Mouse (Mus musculus): ENCODE measurements around the gene Ldb2. TPM values are rescaled to one million over a fixed set of nuclear protein-coding genes. Genes with fewer than 3 reads are reported as not detected.

Ldb2 gene
- polyA plus RNA-seq, 1 experiment = not detected

DNA sequence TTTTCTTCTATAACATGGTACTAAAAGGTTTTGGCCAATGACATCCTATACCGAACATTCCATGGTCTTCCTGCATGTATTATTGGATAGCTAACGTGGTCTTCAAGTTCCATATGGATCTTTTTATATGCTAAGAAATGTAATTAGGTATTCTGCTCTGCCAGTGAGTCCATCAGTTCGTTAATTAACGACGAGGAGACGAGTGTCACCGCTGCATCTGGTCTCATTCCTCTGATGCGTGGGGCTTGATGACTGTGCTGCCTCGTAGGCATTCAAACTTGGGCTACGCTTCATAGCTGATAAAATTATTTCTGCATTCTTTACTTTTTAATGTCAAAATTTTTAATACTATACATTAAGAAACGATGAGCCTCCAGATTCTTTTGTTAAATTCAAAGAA is 251.0 kb downstream of the Ldb2 start:
- Histone ChIP-seq H3K4me1 (ENCODE audit: control insufficient read depth) (no peaks in the 10 kb centered on the region), H3K4me3 (replicated peaks) (no peak overlapping the region), H3K36me3 (ENCODE audit: control insufficient read depth) (no peaks in the 10 kb centered on the region), H3K9me3 (ENCODE audit: control insufficient read depth, low read length) (no peaks in the 10 kb centered on the region), H3K27me3 (ENCODE audit: control insufficient read depth) (no peaks in the 10 kb centered on the region)
- TF ChIP-seq TAL1 (IDR thresholded peaks at IDR 0.05; ENCODE audit: low read length) (no peak), GATA1 (IDR thresholded peaks at IDR 0.05; ENCODE audit: low read length) (no peak)

- Histone ChIP-seq H3K36me3 (ENCODE audit: control insufficient read depth) (no peaks in the 10 kb centered on the region), H3K4me1 (ENCODE audit: control insufficient read depth) (no peaks in the 10 kb centered on the region), H3K4me3 (replicated peaks) (no peak overlapping the region), H3K9me3 (ENCODE audit: control insufficient read depth, low read length) (no peaks in the 10 kb centered on the region), H3K27me3 (ENCODE audit: control insufficient read depth) (no peaks in the 10 kb centered on the region)
- TF ChIP-seq TAL1 (IDR thresholded peaks at IDR 0.05; ENCODE audit: low read length) (no peak), GATA1 (IDR thresholded peaks at IDR 0.05; ENCODE audit: low read length) (no peak)
Observed at GRCm38 (mm10) chr5:44543472-44544132, 255.9 kb downstream of the Ldb2 start.

DNA sequence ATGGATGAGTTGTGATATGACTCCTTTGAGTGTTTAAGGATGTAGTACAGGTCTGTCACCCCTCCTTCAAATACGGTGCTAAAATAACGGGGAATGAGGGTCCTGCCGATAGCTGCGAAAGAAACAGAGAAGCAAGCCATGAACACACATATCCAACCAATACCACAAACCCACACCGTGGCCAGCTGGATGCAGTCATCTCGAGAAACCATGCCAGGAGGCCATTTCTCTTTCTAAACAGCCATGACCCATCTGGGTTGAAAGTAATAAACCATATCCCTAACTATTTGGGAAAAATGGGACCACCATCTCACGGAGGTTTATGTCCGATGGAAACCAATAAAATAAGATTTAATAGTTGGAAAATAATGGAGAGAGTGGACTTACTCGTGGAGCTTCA is 257.7 kb downstream of the Ldb2 start:
- no peaks in the 10 kb centered on the region for H3K4me1 ChIP-seq (ENCODE audit: control insufficient read depth)
- H3K4me3 ChIP-seq (replicated peaks) = no peak overlapping the region
- H3K27me3 ChIP-seq (ENCODE audit: control insufficient read depth) = no peaks in the 10 kb centered on the region
- H3K9me3 ChIP-seq (ENCODE audit: control insufficient read depth, low read length) = no peaks in the 10 kb centered on the region
- H3K36me3 ChIP-seq (ENCODE audit: control insufficient read depth) = no peaks in the 10 kb centered on the region
- TF ChIP-seq TAL1 (IDR thresholded peaks at IDR 0.05; ENCODE audit: low read length) (no peak), GATA1 (IDR thresholded peaks at IDR 0.05; ENCODE audit: low read length) (no peak)

DNA sequence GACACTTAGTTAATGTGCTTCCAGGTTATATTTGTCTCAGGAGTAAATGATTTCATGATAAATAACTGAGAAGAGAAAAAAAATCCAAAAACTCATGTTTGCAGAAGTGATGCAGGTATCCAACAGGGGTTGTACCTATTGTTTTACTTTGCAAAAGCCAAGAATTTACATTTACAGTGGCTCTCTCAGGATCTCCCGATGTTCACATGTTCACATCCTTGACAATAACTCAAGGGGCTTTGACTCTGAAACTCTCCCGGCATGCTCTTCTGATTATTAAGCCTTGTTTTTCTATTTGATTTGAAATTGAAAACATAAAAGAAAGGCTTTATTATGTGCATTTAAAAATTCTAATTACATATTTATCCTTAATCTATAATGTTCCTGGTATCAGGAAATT is 260.8 kb downstream of the Ldb2 start:
- TF ChIP-seq GATA1 (IDR thresholded peaks at IDR 0.05; ENCODE audit: low read length) (no peak), TAL1 (IDR thresholded peaks at IDR 0.05; ENCODE audit: low read length) (no peak)
- Histone ChIP-seq H3K4me1 (ENCODE audit: control insufficient read depth) (no peaks in the 10 kb centered on the region), H3K27me3 (ENCODE audit: control insufficient read depth) (no peaks in the 10 kb centered on the region), H3K4me3 (replicated peaks) (no peak overlapping the region), H3K36me3 (ENCODE audit: control insufficient read depth) (no peaks in the 10 kb centered on the region), H3K9me3 (ENCODE audit: control insufficient read depth, low read length) (no peaks in the 10 kb centered on the region)

DNA sequence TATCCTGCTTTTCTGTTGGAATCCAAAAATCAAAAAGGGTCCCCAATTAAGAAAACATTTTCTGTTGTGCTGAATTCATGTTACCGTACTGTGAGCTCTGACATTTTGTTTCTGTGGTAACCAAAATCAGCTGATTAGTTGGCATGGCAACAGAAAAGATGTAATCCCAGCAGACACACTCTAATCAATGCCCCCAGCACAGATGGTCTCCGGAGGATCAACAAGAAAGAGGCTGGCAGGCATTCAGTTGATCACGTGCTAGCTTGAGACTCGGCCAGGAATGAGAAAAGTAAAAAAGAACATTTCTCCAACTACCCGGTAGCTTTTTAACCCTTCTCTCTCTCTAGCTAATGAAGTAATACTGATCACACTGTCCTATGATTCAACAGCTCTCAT is 261.5 kb downstream of the Ldb2 start:
- Histone ChIP-seq H3K9me3 (ENCODE audit: control insufficient read depth, low read length) (no peaks in the 10 kb centered on the region), H3K4me3 (replicated peaks) (no peak overlapping the region), H3K27me3 (ENCODE audit: control insufficient read depth) (no peaks in the 10 kb centered on the region), H3K4me1 (ENCODE audit: control insufficient read depth) (no peaks in the 10 kb centered on the region), H3K36me3 (ENCODE audit: control insufficient read depth) (no peaks in the 10 kb centered on the region)
- TF ChIP-seq TAL1 (IDR thresholded peaks at IDR 0.05; ENCODE audit: low read length) (no peak), GATA1 (IDR thresholded peaks at IDR 0.05; ENCODE audit: low read length) (no peak)

DNA sequence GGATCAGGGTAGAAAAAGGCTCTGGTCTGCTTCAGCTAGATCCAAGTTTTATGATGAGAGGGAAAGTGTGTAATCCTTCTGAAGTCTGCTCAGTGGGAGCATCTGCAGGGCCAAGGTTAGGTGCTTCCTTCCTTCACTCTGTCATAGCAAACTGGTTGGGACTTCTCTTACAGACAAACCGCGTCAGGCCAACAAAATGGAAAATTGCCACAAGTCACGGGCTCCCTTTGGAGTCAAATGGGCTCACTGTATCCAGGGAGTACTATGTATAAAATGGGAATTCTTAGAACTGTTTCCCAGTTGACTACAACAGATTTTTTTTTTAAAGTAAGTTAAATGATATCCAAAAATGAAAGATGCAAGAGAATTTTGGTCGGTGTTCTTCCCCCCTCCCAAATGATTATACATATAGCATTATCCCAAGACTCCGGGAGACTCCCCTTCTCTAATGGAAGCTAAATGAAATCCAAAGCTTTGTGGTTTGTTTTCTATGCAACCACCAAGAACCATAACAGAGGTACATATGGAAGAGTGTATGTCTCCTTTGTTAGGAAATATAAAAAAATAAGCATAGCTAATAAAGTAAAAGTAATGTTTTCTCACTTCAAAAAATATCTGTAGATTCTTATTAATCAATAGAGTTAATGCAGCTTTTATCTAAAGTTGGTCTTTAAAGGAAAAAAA is 262.0 kb downstream of the Ldb2 start:
- Histone ChIP-seq H3K27me3 (ENCODE audit: control insufficient read depth) (no peaks in the 10 kb centered on the region), H3K36me3 (ENCODE audit: control insufficient read depth) (no peaks in the 10 kb centered on the region), H3K4me1 (ENCODE audit: control insufficient read depth) (no peaks in the 10 kb centered on the region), H3K4me3 (replicated peaks) (no peak overlapping the region), H3K9me3 (ENCODE audit: control insufficient read depth, low read length) (no peaks in the 10 kb centered on the region)
- no peak for TF ChIP-seq GATA1 (IDR thresholded peaks at IDR 0.05; ENCODE audit: low read length)

DNA sequence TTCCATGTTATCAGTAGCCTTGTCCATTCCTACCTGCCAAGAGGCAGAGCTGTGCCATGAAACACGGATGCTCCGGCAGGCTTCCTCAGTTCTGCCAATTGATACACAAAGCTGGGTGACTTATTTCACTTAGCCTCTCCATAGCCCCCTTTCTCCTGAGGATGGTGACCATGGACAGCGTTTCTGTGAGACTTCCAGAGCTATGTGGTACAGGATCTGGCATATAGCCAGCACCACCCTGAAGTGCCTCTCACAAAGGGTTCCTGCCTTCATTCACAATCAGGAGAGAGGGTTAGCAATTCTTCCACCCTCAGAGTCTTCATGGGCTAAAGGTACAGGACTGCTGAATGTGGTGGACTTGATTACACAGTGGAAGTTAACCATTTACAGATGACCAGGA is 270.0 kb downstream of the Ldb2 start:
- Histone ChIP-seq H3K4me1 (ENCODE audit: control insufficient read depth) (no peaks in the 10 kb centered on the region), H3K4me3 (replicated peaks) (no peak overlapping the region), H3K36me3 (ENCODE audit: control insufficient read depth) (no peaks in the 10 kb centered on the region), H3K9me3 (ENCODE audit: control insufficient read depth, low read length) (no peaks in the 10 kb centered on the region), H3K27me3 (ENCODE audit: control insufficient read depth) (no peaks in the 10 kb centered on the region)
- TF ChIP-seq TAL1 (IDR thresholded peaks at IDR 0.05; ENCODE audit: low read length) = no peak
- TF ChIP-seq GATA1 (IDR thresholded peaks at IDR 0.05; ENCODE audit: low read length) = no peak

DNA sequence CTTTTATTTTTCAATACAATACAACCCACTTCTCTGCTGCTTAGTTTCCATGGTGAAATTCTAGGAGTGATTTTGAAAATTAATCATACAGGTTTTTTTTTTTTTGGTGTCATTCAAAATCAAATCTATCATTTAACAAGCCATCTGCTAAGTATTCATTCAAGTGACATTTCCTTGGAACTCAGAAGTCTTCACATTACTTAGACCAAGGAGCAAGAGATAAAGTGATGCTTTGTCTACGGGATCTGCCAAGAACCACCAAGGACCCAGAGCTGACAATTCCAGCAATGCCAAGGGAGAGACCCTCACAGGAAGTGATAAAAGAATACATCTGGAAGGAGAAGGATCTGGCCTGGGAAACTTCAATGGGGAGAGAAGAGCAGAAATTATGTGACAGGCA is 270.5 kb downstream of the Ldb2 start:
- no peaks in the 10 kb centered on the region for H3K4me1 ChIP-seq (ENCODE audit: control insufficient read depth)
- H3K27me3 ChIP-seq (ENCODE audit: control insufficient read depth) = no peaks in the 10 kb centered on the region
- H3K36me3 ChIP-seq (ENCODE audit: control insufficient read depth) = no peaks in the 10 kb centered on the region
- H3K9me3 ChIP-seq (ENCODE audit: control insufficient read depth, low read length) = no peaks in the 10 kb centered on the region
- TF ChIP-seq GATA1 (IDR thresholded peaks at IDR 0.05; ENCODE audit: low read length) (no peak), TAL1 (IDR thresholded peaks at IDR 0.05; ENCODE audit: low read length) (no peak)
- H3K4me3 ChIP-seq (replicated peaks) = no peak overlapping the region

DNA sequence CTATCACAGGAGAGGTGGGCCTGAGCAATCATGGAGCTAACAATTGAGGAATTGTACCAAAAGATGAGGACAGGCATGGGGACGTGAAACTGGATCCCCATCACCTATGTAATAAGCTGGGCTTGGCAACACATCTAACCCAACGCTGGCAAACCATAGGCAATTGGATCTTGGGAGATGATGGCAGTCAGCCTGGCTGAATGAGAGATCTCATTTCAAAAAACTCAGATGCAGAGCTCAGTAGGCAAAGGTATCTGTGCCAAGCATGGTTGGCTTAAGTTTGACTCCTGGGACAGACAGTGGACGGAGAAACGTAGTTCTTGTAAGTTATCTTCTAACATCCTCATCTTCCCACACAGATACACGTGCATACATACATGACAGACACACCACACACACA is 294.3 kb downstream of the Ldb2 start:
- Histone ChIP-seq H3K4me3 (replicated peaks) (no peak overlapping the region), H3K36me3 (ENCODE audit: control insufficient read depth) (no peaks in the 10 kb centered on the region), H3K27me3 (ENCODE audit: control insufficient read depth) (no peaks in the 10 kb centered on the region), H3K4me1 (ENCODE audit: control insufficient read depth) (no peaks in the 10 kb centered on the region), H3K9me3 (ENCODE audit: control insufficient read depth, low read length) (no peaks in the 10 kb centered on the region; the same call in 1 of the 2 replicates)
- TF ChIP-seq GATA1 (IDR thresholded peaks at IDR 0.05; ENCODE audit: low read length) (no peak), TAL1 (IDR thresholded peaks at IDR 0.05; ENCODE audit: low read length) (no peak)
